Mouse (Mus musculus): Measurements from ENCODE around the gene Inhbc. TPM values are rescaled to one million over a fixed set of nuclear protein-coding genes. Genes with fewer than 3 reads are reported as not detected.

Gene Inhbc
- not detected in 2 replicates for total RNA-seq (2017)

GRCm38 (mm10) chr10:127369834-127370820, at the start of gene Inhbc:
Inhbc (minus strand) TSS chr10:127370431.
- ATAC-seq (replicated peaks; ENCODE audit: low read depth, poor library complexity, severe bottlenecking), result no peak

- no peak for ATAC-seq (replicated peaks; ENCODE audit: low read depth, poor library complexity, severe bottlenecking)
Observed at GRCm38 (mm10) chr10:127414141-127414540, 43.9 kb upstream of the Inhbc start.

- ATAC-seq (replicated peaks; ENCODE audit: low read depth, poor library complexity, severe bottlenecking), result no peak
Observed at GRCm38 (mm10) chr10:127413585-127413984, 43.4 kb upstream of the Inhbc start.

GRCm38 (mm10) chr10:127412776-127413175, 42.5 kb upstream of the Inhbc start:
- no peak for ATAC-seq (replicated peaks; ENCODE audit: low read depth, poor library complexity, severe bottlenecking)

- ATAC-seq (replicated peaks; ENCODE audit: low read depth, poor library complexity, severe bottlenecking), result no peak
Observed at GRCm38 (mm10) chr10:127412101-127412500, 41.9 kb upstream of the Inhbc start.

- ATAC-seq (replicated peaks; ENCODE audit: low read depth, poor library complexity, severe bottlenecking), result no peak
Observed at GRCm38 (mm10) chr10:127407391-127407790, 37.2 kb upstream of the Inhbc start.

- ATAC-seq (replicated peaks; ENCODE audit: low read depth, poor library complexity, severe bottlenecking), result no peak
Observed at GRCm38 (mm10) chr10:127404701-127405100, 34.5 kb upstream of the Inhbc start.

- no peak for ATAC-seq (replicated peaks; ENCODE audit: low read depth, poor library complexity, severe bottlenecking)
Observed at GRCm38 (mm10) chr10:127391774-127392173, 21.5 kb upstream of the Inhbc start.

GRCm38 (mm10) chr10:127381743-127382134, 11.5 kb upstream of the Inhbc start:
- no peak for ATAC-seq (replicated peaks; ENCODE audit: low read depth, poor library complexity, severe bottlenecking)

- peak; percentile 59 for ATAC-seq (replicated peaks; ENCODE audit: low read depth, poor library complexity, severe bottlenecking)
Observed at GRCm38 (mm10) chr10:127380767-127381742, 10.8 kb upstream of the Inhbc start.

- peak; percentile 93 for ATAC-seq (replicated peaks; ENCODE audit: low read depth, poor library complexity, severe bottlenecking)
Observed at GRCm38 (mm10) chr10:127380251-127380691, 10.0 kb upstream of the Inhbc start, which contains the start of gene R3hdm2. R3hdm2 (plus strand) TSS chr10:127380327.

- ATAC-seq (replicated peaks; ENCODE audit: low read depth, poor library complexity, severe bottlenecking), result no peak
Observed at GRCm38 (mm10) chr10:127379654-127380053, 9.4 kb upstream of the Inhbc start.

- ATAC-seq (replicated peaks; ENCODE audit: low read depth, poor library complexity, severe bottlenecking), result no peak
Observed at GRCm38 (mm10) chr10:127377700-127378099, 7.5 kb upstream of the Inhbc start.

GRCm38 (mm10) chr10:127371023-127371422, 792 bp upstream of the Inhbc start:
- ATAC-seq (replicated peaks; ENCODE audit: low read depth, poor library complexity, severe bottlenecking), result no peak

GRCm38 (mm10) chr10:127368273-127368672, 2.0 kb downstream of the Inhbc start:
- no peak for ATAC-seq (replicated peaks; ENCODE audit: low read depth, poor library complexity, severe bottlenecking)

- ATAC-seq (replicated peaks; ENCODE audit: low read depth, poor library complexity, severe bottlenecking), result no peak
Observed at GRCm38 (mm10) chr10:127367116-127367515, 3.1 kb downstream of the Inhbc start.

- ATAC-seq (replicated peaks; ENCODE audit: low read depth, poor library complexity, severe bottlenecking), result peak; percentile 58; the same call in 1 of the 2 replicates
Observed at GRCm38 (mm10) chr10:127360714-127361113, 9.5 kb downstream of the Inhbc start.

- no peak for ATAC-seq (replicated peaks; ENCODE audit: low read depth, poor library complexity, severe bottlenecking)
Observed at GRCm38 (mm10) chr10:127355336-127355735, 14.9 kb downstream of the Inhbc start.

- ATAC-seq (replicated peaks; ENCODE audit: low read depth, poor library complexity, severe bottlenecking), result peak; percentile 23
Observed at GRCm38 (mm10) chr10:127353909-127354895, 16.0 kb downstream of the Inhbc start, which contains the start of gene Inhbe. Inhbe (minus strand) TSS chr10:127354411.
